Mouse (Mus musculus) bone marrow macrophage, adult 2 months (primary cell): ENCODE data around the gene Praf2.

Experiments used
- CTCF ChIP-seq: IDR thresholded peaks from 2 replicates; pipeline ENCODE4 v1.5.1; 2012; ENCODE audit warnings: low read depth, mild to moderate bottlenecking, low read length, moderate library complexity
- POLR2A ChIP-seq: IDR thresholded peaks from 2 replicates; pipeline ENCODE4 v1.6.1; 2012; ENCODE audit warnings: mild to moderate bottlenecking, low read depth, low read length, borderline replicate concordance

- TF ChIP-seq CTCF, result no peak
- no peak for TF ChIP-seq POLR2A
Observed at GRCm38 (mm10) chrX:7765281-7765670, 37.0 kb downstream of the Praf2 start.
